Mouse (Mus musculus): ENCODE results near the gene Pbx2. TPM values are rescaled to one million over a fixed set of nuclear protein-coding genes. Genes with fewer than 3 reads are reported as not detected.

Gene Pbx2
- polyA plus RNA-seq, 1 experiment from 2014 or later, result 7.6 TPM

Other genes with a start within 250 kb of the Pbx2 start
- gene Btnl2, start 236.4 kb upstream of the Pbx2 start, polyA plus RNA-seq (2015; fragmentation: Nextera tagmentation; extraction: Ambion mirVana), result not detected in 2 replicates
- not detected in 2 replicates for gene Btnl1, start 214.1 kb upstream of the Pbx2 start, polyA plus RNA-seq (2015; fragmentation: Nextera tagmentation; extraction: Ambion mirVana)
- gene BC051142, start 192.4 kb upstream of the Pbx2 start, polyA plus RNA-seq (2015; fragmentation: Nextera tagmentation; extraction: Ambion mirVana), result 2.6 and 4.4 TPM in 2 replicates
- not detected in 2 replicates for gene Btnl4, start 113.9 kb upstream of the Pbx2 start, polyA plus RNA-seq (2015; fragmentation: Nextera tagmentation; extraction: Ambion mirVana)
- gene Btnl6, start 73.9 kb upstream of the Pbx2 start, polyA plus RNA-seq (2015; fragmentation: Nextera tagmentation; extraction: Ambion mirVana), result not detected in 2 replicates
- 4.1 and 5.6 TPM in 2 replicates for gene Notch4, start 27.0 kb upstream of the Pbx2 start, polyA plus RNA-seq (2015; fragmentation: Nextera tagmentation; extraction: Ambion mirVana)
- gene Gpsm3, start 1.5 kb upstream of the Pbx2 start, polyA plus RNA-seq (2015; fragmentation: Nextera tagmentation; extraction: Ambion mirVana), result 2.8 and 3.0 TPM in 2 replicates
- gene Ager, start 6.6 kb downstream of the Pbx2 start, polyA plus RNA-seq (2015; fragmentation: Nextera tagmentation; extraction: Ambion mirVana), result 1.5 and 1.6 TPM in 2 replicates
- 292 and 328 TPM in 2 replicates for gene Rnf5, start 12.4 kb downstream of the Pbx2 start, polyA plus RNA-seq (2015; fragmentation: Nextera tagmentation; extraction: Ambion mirVana)
- 93.7 and 104 TPM in 2 replicates for gene Agpat1, start 13.0 kb downstream of the Pbx2 start, polyA plus RNA-seq (2015; fragmentation: Nextera tagmentation; extraction: Ambion mirVana)
- 7.0 and 7.5 TPM in 2 replicates for gene Egfl8, start 24.7 kb downstream of the Pbx2 start, polyA plus RNA-seq (2015; fragmentation: Nextera tagmentation; extraction: Ambion mirVana)
- 16.2 and 17.7 TPM in 2 replicates for gene Ppt2, start 37.2 kb downstream of the Pbx2 start, polyA plus RNA-seq (2015; fragmentation: Nextera tagmentation; extraction: Ambion mirVana)
- 5.0 and 10.4 TPM in 2 replicates for gene Prrt1, start 38.3 kb downstream of the Pbx2 start, polyA plus RNA-seq (2015; fragmentation: Nextera tagmentation; extraction: Ambion mirVana)
- gene Fkbpl, start 53.5 kb downstream of the Pbx2 start, polyA plus RNA-seq (2015; fragmentation: Nextera tagmentation; extraction: Ambion mirVana), result 14.6 and 16.7 TPM in 2 replicates
- 111 and 119 TPM in 2 replicates for gene Atf6b, start 55.9 kb downstream of the Pbx2 start, polyA plus RNA-seq (2015; fragmentation: Nextera tagmentation; extraction: Ambion mirVana)
- 0.08 and 0.09 TPM in 2 replicates for gene Tnxb, start 79.3 kb downstream of the Pbx2 start, polyA plus RNA-seq (2015; fragmentation: Nextera tagmentation; extraction: Ambion mirVana)
- 0.16 TPM in 1 of 2 replicates, not detected in the other for gene C4b, start 152.6 kb downstream of the Pbx2 start, polyA plus RNA-seq (2015; fragmentation: Nextera tagmentation; extraction: Ambion mirVana)
- gene Cyp21a1, start 213.3 kb downstream of the Pbx2 start, polyA plus RNA-seq (2015; fragmentation: Nextera tagmentation; extraction: Ambion mirVana), result not detected in 2 replicates
- gene Stk19, start 245.7 kb downstream of the Pbx2 start, polyA plus RNA-seq (2015; fragmentation: Nextera tagmentation; extraction: Ambion mirVana), result 33.4 and 50.4 TPM in 2 replicates
- gene Dxo, start 245.8 kb downstream of the Pbx2 start, polyA plus RNA-seq (2015; fragmentation: Nextera tagmentation; extraction: Ambion mirVana), result 64.8 and 75.6 TPM in 2 replicates